Mouse (Mus musculus) spleen, postnatal 36 days (tissue): ENCODE results near the gene Zfx.
A peak's percentile ranks its signal among the peaks of the same experiment; 100 is the strongest.

Source experiments
- DNase-seq, 2 experiments: peaks; one replicate each; pipeline ENCODE4 v3.0.0; 2022; ENCODE audit warnings: low spot score in 2 of 2, mixed read lengths in 1 of 2

The Zfx gene

DNA sequence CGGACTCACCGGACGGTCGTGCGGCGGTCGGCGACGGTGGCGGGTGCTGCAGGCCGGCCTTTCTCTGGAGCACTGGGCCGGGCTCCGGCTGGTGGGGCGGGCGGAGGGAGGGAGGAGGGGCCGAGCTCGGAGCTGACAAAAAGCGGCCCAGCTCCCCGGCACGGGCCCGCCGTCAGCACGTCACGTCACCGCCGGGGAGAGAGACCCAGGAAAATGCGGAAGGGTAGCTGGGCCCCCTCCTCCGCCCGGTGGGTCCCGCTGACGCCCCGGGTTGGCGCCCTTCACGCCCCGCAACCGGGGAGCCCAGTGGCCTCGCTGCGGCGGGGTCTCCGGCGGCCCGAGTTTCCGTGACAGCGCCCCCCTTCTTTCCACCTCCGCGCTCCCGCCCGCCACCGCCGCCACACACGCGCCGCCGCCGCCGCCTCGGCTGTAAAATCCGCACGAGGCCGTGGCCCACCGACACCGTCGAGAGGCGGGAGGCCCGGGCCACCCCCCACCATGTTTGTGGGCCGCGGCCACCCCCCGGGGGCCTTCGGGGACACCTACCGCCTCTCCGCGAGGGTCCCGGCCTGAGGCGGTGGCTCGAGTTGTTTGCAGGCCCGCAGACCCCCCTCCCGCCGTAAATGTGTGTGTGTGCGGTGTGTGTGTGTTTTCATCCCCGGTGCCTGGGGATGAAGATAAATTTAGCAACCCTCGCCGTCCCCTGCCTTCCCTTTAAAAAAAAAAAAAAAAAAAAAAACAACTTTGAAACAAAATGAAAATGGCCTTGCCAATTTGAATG is at the start of gene Zfx:
TSS of gene Zfx (minus strand) at position 644 of the 781 bp plus-strand sequence.
- DNase-seq: peak; percentile 68 to 69

GRCm38 (mm10) chrX:94169348-94169747 is 45.8 kb upstream of the Zfx start:
- DNase-seq: no peak

GRCm38 (mm10) chrX:94152251-94152830 is 28.8 kb upstream of the Zfx start:
- no peak for DNase-seq

DNA sequence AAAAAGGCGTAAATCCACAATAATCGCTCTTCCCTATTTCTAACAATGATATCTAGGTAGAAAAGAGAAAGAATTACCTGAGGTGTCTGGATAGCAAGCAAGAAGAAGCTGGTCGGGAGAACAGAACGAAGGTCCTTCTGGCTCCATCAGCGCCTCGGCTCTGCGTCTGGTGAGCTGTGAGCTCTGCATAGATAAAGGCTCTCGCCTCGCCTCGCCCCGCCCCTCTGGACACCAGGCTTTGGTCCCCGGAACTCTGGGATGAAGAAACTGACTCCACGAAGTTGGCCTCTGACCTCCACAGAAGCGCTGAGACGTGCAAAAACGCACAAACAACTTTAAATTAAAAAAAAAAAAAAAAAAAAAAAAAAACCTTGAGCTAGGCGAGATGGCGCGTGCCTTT is 27.0 kb upstream of the Zfx start:
- no peak for DNase-seq

DNA sequence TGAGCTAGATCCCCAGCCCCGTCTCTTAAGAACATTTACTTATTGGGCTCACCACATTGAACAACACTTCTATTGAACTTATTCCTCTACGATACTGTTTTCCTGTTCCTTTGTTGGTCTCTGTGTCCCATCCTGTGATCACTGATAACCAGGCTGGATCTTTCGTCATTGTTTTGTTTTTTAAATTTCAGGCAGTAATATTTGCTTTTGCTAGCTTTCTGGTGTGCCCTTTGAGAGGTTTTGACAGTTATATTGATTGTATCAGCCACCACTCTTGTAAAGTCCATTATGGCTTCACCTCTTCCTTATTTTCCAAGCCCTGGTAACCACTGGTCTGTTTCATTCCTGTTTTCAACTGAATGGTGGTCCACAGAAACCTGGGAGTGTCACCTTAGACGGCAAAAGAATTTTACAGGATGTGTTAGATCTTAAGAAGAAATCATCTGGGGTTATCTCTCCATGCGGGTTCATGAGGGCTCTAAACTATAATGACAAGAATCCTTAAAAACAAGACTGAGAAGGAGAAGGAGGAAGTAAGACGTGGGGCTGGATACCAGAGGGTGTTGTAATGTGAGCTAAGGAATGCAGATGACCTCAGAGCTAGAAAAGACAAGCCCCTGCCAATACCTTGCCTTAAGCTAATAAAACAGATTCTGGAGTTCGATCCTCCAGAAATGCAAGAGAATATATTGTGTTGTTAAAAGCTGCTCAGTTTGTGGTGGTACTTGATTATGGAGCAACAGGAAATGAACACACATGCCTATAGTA is 18.7 kb upstream of the Zfx start:
- DNase-seq: no peak

- no peak for DNase-seq
Measured at GRCm38 (mm10) chrX:94140080-94140479, 16.6 kb upstream of the Zfx start.

DNA sequence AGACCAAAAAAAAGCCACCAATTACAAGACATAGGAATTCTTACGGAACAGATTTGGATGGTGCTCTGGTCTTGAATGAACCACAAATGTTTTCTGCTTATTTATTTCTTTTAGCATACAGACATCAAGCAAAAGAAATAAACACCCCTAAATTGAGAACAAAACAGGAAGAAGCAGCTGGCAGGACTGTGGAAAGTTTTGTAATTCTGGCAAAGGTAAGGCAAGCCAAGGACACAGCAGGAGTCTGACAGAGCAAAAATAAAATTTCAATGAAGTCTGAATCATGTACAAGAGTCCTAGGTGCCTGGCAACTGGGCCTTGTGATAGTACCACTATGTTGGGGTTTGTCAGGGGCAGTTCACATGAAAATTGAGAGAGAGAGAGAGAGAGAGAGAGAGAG is 14.8 kb upstream of the Zfx start:
- no peak for DNase-seq

- no peak for DNase-seq
Measured at GRCm38 (mm10) chrX:94135084-94135483, 11.6 kb upstream of the Zfx start.

GRCm38 (mm10) chrX:94133551-94133950 is 10.0 kb upstream of the Zfx start:
- no peak for DNase-seq

GRCm38 (mm10) chrX:94132239-94132638 is 8.7 kb upstream of the Zfx start:
- DNase-seq: no peak

GRCm38 (mm10) chrX:94129712-94130111 is 6.2 kb upstream of the Zfx start:
- no peak for DNase-seq

GRCm38 (mm10) chrX:94125950-94126349 is 2.4 kb upstream of the Zfx start:
- peak in 1 of 2 experiments; percentile 13 for DNase-seq

- no peak for DNase-seq
Measured at GRCm38 (mm10) chrX:94122709-94123058, 818 bp downstream of the Zfx start.

- DNase-seq: peak; percentile 83 to 84
Measured at GRCm38 (mm10) chrX:94121866-94122708, 1.4 kb downstream of the Zfx start.

- DNase-seq: peak; percentile 16 to 25
Measured at GRCm38 (mm10) chrX:94121161-94121856, 2.2 kb downstream of the Zfx start.

DNA sequence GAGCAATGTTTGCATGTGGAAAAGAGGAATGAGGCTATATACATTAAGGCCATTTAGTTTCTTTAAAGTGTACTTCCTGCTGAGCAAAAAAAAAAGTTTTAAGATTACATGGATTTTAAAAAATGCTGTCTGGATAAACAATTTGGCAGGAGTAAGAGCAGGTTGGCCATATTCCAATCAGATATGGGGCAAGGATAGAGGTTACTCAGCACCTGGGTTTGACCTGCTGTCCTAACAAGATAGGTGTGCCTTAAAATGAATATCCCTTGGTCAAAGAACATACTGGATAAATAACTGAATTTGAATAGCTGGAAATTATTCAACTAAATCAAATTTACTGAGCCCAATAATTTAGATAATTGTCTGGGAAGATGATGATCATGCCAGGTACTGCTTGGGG is 5.2 kb downstream of the Zfx start:
- no peak for DNase-seq

DNA sequence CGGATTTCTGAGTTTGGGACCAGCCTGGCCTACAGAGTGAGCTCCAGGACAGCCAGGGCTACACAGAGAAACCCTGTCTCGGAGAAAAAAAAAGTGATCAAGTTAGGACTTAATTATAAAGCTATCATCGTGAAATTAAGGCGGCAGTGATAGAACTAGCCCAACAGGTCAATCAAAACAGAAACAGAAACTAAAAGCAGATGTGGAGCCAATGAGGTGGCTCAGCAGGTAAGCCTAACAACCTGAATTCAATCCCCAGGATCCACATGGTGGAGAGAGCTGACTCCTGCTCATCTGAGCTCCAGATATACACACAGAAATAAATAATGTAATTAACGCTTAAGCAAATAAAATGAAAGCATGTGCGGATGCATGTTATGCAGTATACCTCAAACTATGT is 7.6 kb downstream of the Zfx start:
- DNase-seq: no peak

DNA sequence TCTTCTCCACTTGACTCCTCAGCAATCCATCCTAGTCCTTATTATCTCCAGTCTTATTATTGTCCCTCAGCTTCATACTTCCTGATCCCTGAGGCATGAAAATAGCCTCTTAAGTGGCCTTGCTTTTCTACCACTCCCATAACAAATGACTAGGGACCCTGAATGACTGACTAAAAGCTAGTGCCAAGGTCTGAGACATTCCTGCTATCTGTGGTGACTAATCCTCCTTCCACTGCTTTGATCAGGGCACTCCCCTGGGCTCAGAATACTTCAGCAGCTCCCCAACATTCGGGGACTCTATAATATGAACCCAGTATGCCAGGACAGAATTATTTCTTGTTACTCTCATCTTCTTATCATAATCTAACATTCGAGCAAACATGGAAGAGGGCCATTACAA is 17.5 kb downstream of the Zfx start:
- no peak for DNase-seq

DNA sequence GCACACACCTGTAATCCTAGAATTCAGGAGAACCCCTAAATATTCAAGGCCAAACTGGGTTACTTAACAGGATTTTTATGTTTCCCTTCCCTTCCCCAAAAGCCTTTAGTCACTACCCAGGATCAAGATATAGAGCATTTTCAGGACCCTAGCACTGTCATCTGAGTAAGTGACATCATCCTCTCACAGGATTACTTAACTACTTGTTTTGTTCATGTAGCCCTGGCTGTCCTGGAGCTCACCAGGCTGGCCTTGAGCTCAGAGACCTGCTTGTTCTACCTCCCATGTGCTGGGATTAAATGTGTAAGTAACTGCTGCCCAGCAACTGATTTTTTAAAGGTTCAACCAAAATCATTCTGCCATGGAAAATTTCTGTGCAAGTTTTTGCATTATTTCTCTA is 20.6 kb downstream of the Zfx start:
- no peak for DNase-seq

DNA sequence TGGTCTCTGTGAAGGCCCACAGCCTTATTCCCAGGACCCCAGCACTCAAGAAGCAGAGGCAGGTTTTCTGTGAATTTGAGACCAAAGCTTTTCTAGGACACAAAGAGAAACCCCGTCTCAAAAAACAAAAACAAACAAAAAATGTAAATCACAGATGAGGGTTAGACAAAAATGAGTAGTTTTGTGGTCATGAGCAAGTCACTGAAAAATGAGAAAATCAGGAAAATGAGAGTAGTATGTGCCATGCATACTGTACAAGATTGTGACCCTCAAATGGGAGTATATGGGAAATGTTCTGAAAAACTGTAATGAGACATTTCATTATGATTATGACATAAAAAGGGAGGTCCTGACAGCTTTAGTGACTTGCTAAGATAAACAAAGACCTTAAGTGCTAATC is 22.9 kb downstream of the Zfx start:
- no peak for DNase-seq

DNA sequence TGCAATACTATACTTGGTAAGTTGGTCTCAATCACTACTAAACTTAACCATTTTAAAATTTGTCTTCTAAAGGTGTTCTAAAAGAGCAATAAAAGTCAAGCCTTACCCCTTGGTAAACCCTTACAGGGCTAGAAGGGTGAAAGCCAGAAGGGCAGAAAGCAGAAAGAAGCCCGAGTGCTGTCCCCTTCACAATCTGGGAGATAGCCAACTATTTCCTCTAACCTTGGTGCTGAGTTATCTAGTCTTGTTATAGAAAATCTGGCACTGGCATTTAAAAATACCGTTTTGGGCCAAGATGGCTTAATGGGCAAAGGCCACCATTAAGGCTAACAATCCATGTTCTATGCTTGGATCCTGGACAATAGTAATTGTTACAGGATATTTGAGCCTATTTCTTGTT is 32.5 kb downstream of the Zfx start:
- no peak for DNase-seq
